ENCODE assay signal across 8 mouse cellular contexts in genomic region chr15:64032748-64033355, GRCm38 (mm10). TPM values are rescaled to one million over a fixed set of nuclear protein-coding genes. Genes with fewer than 3 reads are reported as not detected.
DNase-seq lines count a peak whose midpoint lies in the region; ATAC-seq lines count a peak whose summit lies in the region.

No protein-coding gene starts in this region.

- peak; percentile 35 for DNase-seq in adrenal gland, postnatal 10 days
- no peak for DNase-seq in adrenal gland, postnatal 25 days
- peak; percentile 45 for DNase-seq in layer of hippocampus, adult 9-11 months
- no peak for DNase-seq in layer of hippocampus, adult 8-10 months (ENCODE audit: low spot score in 2 of 2)
- no peak for DNase-seq in spleen, adult 12 weeks (ENCODE audit: low spot score)
- DNase-seq in adrenal gland, adult 8-10 months, result no peak

- no peak overlapping the region for H3K4me3 ChIP-seq in heart, embryonic 16.5 days (ENCODE audit: low read length)

- 0 out of 2 replicates have a peak overlapping the region, but pooled peaks have one; percentile 30 for H3K9ac ChIP-seq in heart, embryonic 16.5 days (ENCODE audit: low read length)

- H3K36me3 ChIP-seq in heart, embryonic 16.5 days (ENCODE audit: control insufficient read depth, insufficient read depth), result no peaks in the 10 kb centered on the region

- 0 out of 2 replicates have a peak, but pooled peaks have one; percentile 43 for ATAC-seq in heart, embryonic 16.5 days (replicated peaks; ENCODE audit: extremely low read depth, insufficient read depth, low FRiP score)
- ATAC-seq in megakaryocyte progenitor cell, adult 5-6 weeks (replicated peaks; ENCODE audit: poor library complexity), result peak; percentile 48

- 51% methylated on average over 10 of the region's 10 CpGs for WGBS in heart, embryonic 16.5 days

- no peaks in the 10 kb centered on the region for H3K27me3 ChIP-seq in heart, embryonic 16.5 days (ENCODE audit: control insufficient read depth, insufficient read depth, low read length)

- peaks cover 18% of the 10 kb centered on the region for H3K4me1 ChIP-seq in heart, embryonic 16.5 days (ENCODE audit: control insufficient read depth, insufficient read depth, low read length)

- H3K27ac ChIP-seq in heart, embryonic 16.5 days (ENCODE audit: low read length), result no peak overlapping the region

- H3K4me2 ChIP-seq in heart, embryonic 16.5 days (ENCODE audit: low read depth, low read length), result peak overlapping the region; percentile 33; the same call in 1 of the 2 replicates

- no peaks in the 10 kb centered on the region for H3K9me3 ChIP-seq in heart, embryonic 16.5 days (replicated peaks; ENCODE audit: control insufficient read depth, low read length)

RNA-seq across cellular contexts. Expression of gene Fam49b, which starts 27.4 kb away (rescaled TPM):
- total RNA-seq in adrenal gland, postnatal 10 days (2021), result 10 to 100 TPM; 36.2 to 39.0 TPM
- 25.6 and 33.5 TPM in 2 replicates for total RNA-seq in adrenal gland, postnatal 25 days (2021)
- 100 to 1,000 TPM; 131 to 142 (median 135) TPM for total RNA-seq in layer of hippocampus, adult 8-10 months (2022)
- polyA plus RNA-seq in heart, embryonic 16.5 days (2015; fragmentation: Nextera tagmentation; extraction: Ambion mirVana), result 46.2 and 60.0 TPM in 2 replicates
- total RNA-seq in megakaryocyte progenitor cell, adult 5-6 weeks (2015), result 425 and 491 TPM in 2 replicates
- total RNA-seq in megakaryocyte progenitor cell, adult 5-6 weeks (2017), result 279 and 318 TPM in 2 replicates
- total RNA-seq in adrenal gland, adult 8-10 months (2022), result 10 to 100 TPM; 33.8 to 36.4 (median 34.4) TPM

Comparison
In these comparisons a context has a peak if more than half of its experiments do, and no peak if none do; other contexts are left out.
1. DNase-seq: peak in adrenal gland, postnatal 10 days (single experiment) and layer of hippocampus, adult 9-11 months (single experiment); none in adrenal gland, postnatal 25 days (single experiment), layer of hippocampus, adult 8-10 months (0 of 2), spleen, adult 12 weeks (single experiment) and adrenal gland, adult 8-10 months (single experiment).